In the genomic region with DNA sequence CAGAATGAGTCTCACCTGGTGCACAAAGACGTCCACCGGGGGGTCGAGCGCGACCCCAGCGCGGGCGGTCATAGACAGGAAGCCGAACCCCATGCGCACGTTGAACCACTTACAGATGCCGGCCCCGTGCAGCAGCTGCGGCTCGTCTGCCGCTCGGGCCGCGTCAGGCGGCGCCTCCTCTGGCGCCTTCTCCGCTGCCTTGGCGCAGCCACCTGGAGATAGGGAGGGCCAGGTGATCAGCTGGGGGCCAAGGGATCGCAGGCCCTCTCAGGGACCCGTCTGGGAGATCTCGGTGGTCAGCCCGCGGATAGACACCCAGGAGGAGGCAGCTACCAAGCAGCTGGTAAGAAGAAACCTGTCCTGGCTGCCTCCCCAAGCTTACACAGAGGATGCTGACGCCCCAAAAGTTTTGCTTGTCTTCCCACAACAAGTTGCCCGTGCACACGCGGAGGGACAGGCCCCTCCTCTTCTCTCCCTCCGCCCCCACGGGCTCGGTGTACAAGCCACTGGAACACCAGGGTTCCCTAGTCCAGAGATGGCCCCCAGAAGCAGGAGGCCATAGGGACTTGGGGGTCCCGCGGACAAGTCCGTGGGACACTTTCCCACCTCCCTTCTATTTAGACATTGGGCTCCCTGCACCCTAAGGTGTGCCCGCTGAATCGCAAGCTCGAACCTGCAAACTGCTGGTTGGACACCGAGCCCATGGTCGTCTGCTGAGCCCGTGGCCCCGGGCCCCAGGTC, we compare ENCODE assay signal across 9 mouse cellular contexts. TPM values are rescaled to one million over a fixed set of nuclear protein-coding genes. Genes with fewer than 3 reads are reported as not detected.
DNase-seq lines count a peak whose midpoint lies in the region; ATAC-seq and TF ChIP-seq lines count a peak whose summit lies in the region.
"Had no signal": no experiment of that assay in that cellular context is flagged by ENCODE, and none has a peak within 500 bp of the region (broad histone marks: within the 10 kb centered on the region; RNA-seq: fewer than 3 reads in every experiment).

No protein-coding gene starts in this region.

- peaks cover 55% of the 10 kb centered on the region for H3K27me3 ChIP-seq in heart, postnatal 0 days (ENCODE audit: control insufficient read depth, insufficient read depth, low read length)
- peaks cover 51% of the 10 kb centered on the region for H3K27me3 ChIP-seq in embryonic facial prominence, embryonic 13.5 days
- no peaks in the 10 kb centered on the region for H3K27me3 ChIP-seq in limb, embryonic 10.5 days (ENCODE audit: low read depth, poor library complexity, severe bottlenecking)

- peak overlapping the region; percentile 16; the same call in 1 of the 2 replicates for H3K4me3 ChIP-seq in heart, postnatal 0 days (ENCODE audit: low read depth, low read length)
- peak overlapping the region; percentile 29 for H3K4me3 ChIP-seq in embryonic facial prominence, embryonic 13.5 days
- H3K4me3 ChIP-seq in limb, embryonic 10.5 days, result peak overlapping the region; percentile 58

- no peak for ATAC-seq in heart, postnatal 0 days (ENCODE audit: insufficient read depth, low read depth)
- ATAC-seq in embryonic facial prominence, embryonic 13.5 days (ENCODE audit: insufficient number of reproducible peaks, insufficient read depth, low FRiP score, low TSS enrichment, low read depth), result no peak
- ATAC-seq in CD4-positive, CD25-positive, alpha-beta regulatory T cell, adult 4 months, result no peak

- no peak for TF ChIP-seq CTCF in heart, postnatal 0 days (IDR thresholded peaks at IDR 0.05; ENCODE audit: low read depth)

- no peak overlapping the region for H3K27ac ChIP-seq in heart, postnatal 0 days (ENCODE audit: low read depth)
- H3K27ac ChIP-seq in embryonic facial prominence, embryonic 13.5 days, result no peak overlapping the region
- peak overlapping the region; percentile 86 for H3K27ac ChIP-seq in limb, embryonic 10.5 days

- H3K9me3 ChIP-seq in heart, postnatal 0 days (replicated peaks; ENCODE audit: control insufficient read depth, low read length), result no peaks in the 10 kb centered on the region
- no peaks in the 10 kb centered on the region for H3K9me3 ChIP-seq in embryonic facial prominence, embryonic 13.5 days
- no peaks in the 10 kb centered on the region for H3K9me3 ChIP-seq in limb, embryonic 10.5 days (replicated peaks)

- 1% methylated on average over 46 of the region's 46 CpGs for WGBS in heart, postnatal 0 days
- WGBS in embryonic facial prominence, embryonic 13.5 days, result under 1% methylated on average over 44 of the region's 46 CpGs
- WGBS in limb, embryonic 10.5 days, result under 1% methylated on average over 46 of the region's 46 CpGs

- no peak for DNase-seq in heart, postnatal 0 days (ENCODE audit: low spot score)
- no peak for DNase-seq in heart, postnatal 25 days (ENCODE audit: low spot score)
- peak; percentile 76 for DNase-seq in limb, embryonic 10.5 days (ENCODE audit: low spot score)
- peak; percentile 73 for DNase-seq in neural tube, embryonic 10.5 days (ENCODE audit: extremely low spot score, low spot score)
- DNase-seq in lung, postnatal 36 days, result no peak
- DNase-seq in kidney, adult 11 months, result no peak
- DNase-seq: heart, postnatal 14 days had no signal

- H3K4me1 ChIP-seq in heart, postnatal 0 days (ENCODE audit: control insufficient read depth, insufficient read depth), result 0 out of 2 replicates have a peak, but pooled peaks cover 1% of the 10 kb centered on the region
- H3K4me1 ChIP-seq in embryonic facial prominence, embryonic 13.5 days, result peaks cover 24% of the 10 kb centered on the region
- H3K4me1 ChIP-seq in limb, embryonic 10.5 days, result peaks cover 62% of the 10 kb centered on the region

- intact Hi-C loops in heart, postnatal 25 days (cut with DNase I), result no loop called here

- no peaks in the 10 kb centered on the region for H3K36me3 ChIP-seq in heart, postnatal 0 days (replicated peaks; ENCODE audit: control insufficient read depth, insufficient read depth, low read length)
- no peaks in the 10 kb centered on the region for H3K36me3 ChIP-seq in embryonic facial prominence, embryonic 13.5 days
- H3K36me3 ChIP-seq in limb, embryonic 10.5 days, result 0 out of 2 replicates have a peak, but pooled peaks cover 3% of the 10 kb centered on the region

- H3K4me2 ChIP-seq in heart, postnatal 0 days (ENCODE audit: low read depth, low read length), result peak overlapping the region; percentile 10
- peak overlapping the region; percentile 57 for H3K4me2 ChIP-seq in embryonic facial prominence, embryonic 13.5 days

- TF ChIP-seq EP300 in heart, postnatal 0 days (IDR thresholded peaks at IDR 0.05; ENCODE audit: low read depth), result no peak

- H3K9ac ChIP-seq in heart, postnatal 0 days (replicated peaks; ENCODE audit: low read depth, low read length), result no peak overlapping the region
- no peak overlapping the region for H3K9ac ChIP-seq in embryonic facial prominence, embryonic 13.5 days

RNA-seq across cellular contexts. Expression of gene Lin28a, which starts 0.4 kb away (rescaled TPM):
- not detected in 2 replicates for total RNA-seq in heart, postnatal 0 days (2014; rRNA removed; ENCODE audit: low replicate concordance)
- polyA plus RNA-seq in heart, postnatal 0 days (2015; fragmentation: Nextera tagmentation; extraction: Ambion mirVana), result 0.10 TPM in 1 of 2 replicates, not detected in the other
- not detected for total RNA-seq in heart, postnatal 25 days (2021)
- polyA plus RNA-seq in embryonic facial prominence, embryonic 13.5 days (2015; fragmentation: Nextera tagmentation; extraction: Ambion mirVana), result not detected in 2 replicates
- 16.7 and 46.5 TPM in 2 replicates for polyA plus RNA-seq in limb, embryonic 10.5 days (2016; fragmentation: Nextera tagmentation; extraction: Ambion mirVana)
- polyA plus RNA-seq in CD4-positive, CD25-positive, alpha-beta regulatory T cell, adult 4 months (2017; shearing (Covaris generic)), result not detected
- total RNA-seq: heart, postnatal 14 days had no signal

RNA-seq across cellular contexts. Expression of gene Dhdds, which starts 17.5 kb away (rescaled TPM):
- total RNA-seq in heart, postnatal 0 days (2014; rRNA removed; ENCODE audit: low replicate concordance), result 38.4 and 39.8 TPM in 2 replicates
- polyA plus RNA-seq in heart, postnatal 0 days (2015; fragmentation: Nextera tagmentation; extraction: Ambion mirVana), result 25.8 and 28.5 TPM in 2 replicates
- total RNA-seq in heart, postnatal 25 days (2021), result 10 to 100 TPM; 26.4 to 30.1 TPM
- polyA plus RNA-seq in embryonic facial prominence, embryonic 13.5 days (2015; fragmentation: Nextera tagmentation; extraction: Ambion mirVana), result 45.1 and 49.9 TPM in 2 replicates
- polyA plus RNA-seq in limb, embryonic 10.5 days (2016; fragmentation: Nextera tagmentation; extraction: Ambion mirVana), result 41.8 and 41.9 TPM in 2 replicates
- polyA plus RNA-seq in CD4-positive, CD25-positive, alpha-beta regulatory T cell, adult 4 months (2017; shearing (Covaris generic)), result 10 to 100 TPM; 23.5 to 24.3 TPM

RNA-seq across cellular contexts. Expression of gene Zfp683, which starts 35.4 kb away (rescaled TPM):
- total RNA-seq in heart, postnatal 0 days (2014; rRNA removed; ENCODE audit: low replicate concordance), result not detected in 2 replicates
- polyA plus RNA-seq in heart, postnatal 0 days (2015; fragmentation: Nextera tagmentation; extraction: Ambion mirVana), result not detected in 2 replicates
- total RNA-seq in heart, postnatal 25 days (2021), result not detected
- not detected in 2 replicates for polyA plus RNA-seq in embryonic facial prominence, embryonic 13.5 days (2015; fragmentation: Nextera tagmentation; extraction: Ambion mirVana)
- polyA plus RNA-seq in limb, embryonic 10.5 days (2016; fragmentation: Nextera tagmentation; extraction: Ambion mirVana), result not detected in 2 replicates
- 1 to 10 TPM in 1 of 2 experiments, under 1 TPM in 1; 0.85 to 1.3 TPM for polyA plus RNA-seq in CD4-positive, CD25-positive, alpha-beta regulatory T cell, adult 4 months (2017; shearing (Covaris generic))
- total RNA-seq: heart, postnatal 14 days had no signal

RNA-seq across cellular contexts. Expression of gene Crybg2, which starts 42.4 kb away (rescaled TPM):
- total RNA-seq in heart, postnatal 0 days (2014; rRNA removed; ENCODE audit: low replicate concordance), result 0.08 and 6.6 TPM in 2 replicates
- polyA plus RNA-seq in heart, postnatal 0 days (2015; fragmentation: Nextera tagmentation; extraction: Ambion mirVana), result 0.11 TPM in 1 of 2 replicates, not detected in the other
- not detected for total RNA-seq in heart, postnatal 25 days (2021)
- polyA plus RNA-seq in embryonic facial prominence, embryonic 13.5 days (2015; fragmentation: Nextera tagmentation; extraction: Ambion mirVana), result 4.7 and 7.8 TPM in 2 replicates
- 3.5 and 4.4 TPM in 2 replicates for polyA plus RNA-seq in limb, embryonic 10.5 days (2016; fragmentation: Nextera tagmentation; extraction: Ambion mirVana)
- polyA plus RNA-seq in CD4-positive, CD25-positive, alpha-beta regulatory T cell, adult 4 months (2017; shearing (Covaris generic)), result 10 to 100 TPM; 20.9 to 28.2 TPM

RNA-seq across cellular contexts. Expression of gene Hmgn2, which starts 49.8 kb away (rescaled TPM):
- 197 and 271 TPM in 2 replicates for total RNA-seq in heart, postnatal 0 days (2014; rRNA removed; ENCODE audit: low replicate concordance)
- 867 and 901 TPM in 2 replicates for polyA plus RNA-seq in heart, postnatal 0 days (2015; fragmentation: Nextera tagmentation; extraction: Ambion mirVana)
- 100 to 1,000 TPM; 104 to 120 TPM for total RNA-seq in heart, postnatal 25 days (2021)
- polyA plus RNA-seq in embryonic facial prominence, embryonic 13.5 days (2015; fragmentation: Nextera tagmentation; extraction: Ambion mirVana), result 2,594 and 2,669 TPM in 2 replicates
- 2,670 and 2,950 TPM in 2 replicates for polyA plus RNA-seq in limb, embryonic 10.5 days (2016; fragmentation: Nextera tagmentation; extraction: Ambion mirVana)
- 100 to 1,000 TPM; 379 to 453 TPM for polyA plus RNA-seq in CD4-positive, CD25-positive, alpha-beta regulatory T cell, adult 4 months (2017; shearing (Covaris generic))

Comparison
In these comparisons a context has a peak if more than half of its experiments do, and no peak if none do; other contexts are left out.
1. DNase-seq: peak in limb, embryonic 10.5 days (single experiment) and neural tube, embryonic 10.5 days (single experiment); none in heart, postnatal 0 days (single experiment), heart, postnatal 25 days (single experiment), lung, postnatal 36 days (single experiment) and kidney, adult 11 months (single experiment).
2. RNA of gene Lin28a, which starts 0.4 kb away (polyA plus RNA-seq): 16.7 to 46.5 TPM in limb, embryonic 10.5 days; not detected in CD4-positive, CD25-positive, alpha-beta regulatory T cell, adult 4 months, 0.10 TPM in heart, postnatal 0 days and not detected in embryonic facial prominence, embryonic 13.5 days; every median in the first group is over 10 times any median in the second.
3. Peak in every context shown above with its lines, with median percentiles within 50 percentile points of each other: H3K4me3 ChIP-seq.